Mouse (Mus musculus) limb, embryonic 14.5 days (tissue): ENCODE measurements at regions not wholly inside any gene's neighbourhood (a gene's known extent, or its start where the extent isn't known, plus 50 kb on each side); places are given as distances from the start of the nearest gene placed in this dataset.

Experiments used
- ATAC-seq: fragments of 200-750 bp; cut with Nextera tagmentation; 2 replicates; pipeline ENCODE4 v1.8.0; 2017; ENCODE audit warnings: low read depth, moderate number of reproducible peaks, moderate TSS enrichment; ENCODE audit not compliant: low FRiP score
- DNase-seq: peaks from one replicate; pipeline ENCODE4 v3.0.0-alpha.2; 2015; ENCODE audit warnings: low spot score
- H3K27ac ChIP-seq: fragments of 300-500 bp; sonication (generic); replicated peaks from 2 replicates; pipeline ENCODE4 v1.5.1; 2014; ENCODE audit warnings: low read depth, mild to moderate bottlenecking, low read length, moderate library complexity, mixed read lengths
- H3K27me3 ChIP-seq: fragments of 300-500 bp; sonication (generic); 2 replicates; pipeline ENCODE4 v1.6.1; 2014; ENCODE audit warnings: low read length, mixed read lengths; ENCODE audit not compliant: control insufficient read depth, insufficient read depth
- H3K36me3 ChIP-seq: fragments of 300-500 bp; sonication (generic); 2 replicates; pipeline ENCODE4 v1.6.1; 2014; ENCODE audit warnings: mild to moderate bottlenecking, low read length, moderate library complexity, mixed read lengths; ENCODE audit not compliant: control insufficient read depth, insufficient read depth
- H3K4me1 ChIP-seq: fragments of 300-500 bp; sonication (generic); 2 replicates; pipeline ENCODE4 v1.6.1; 2014; ENCODE audit warnings: antibody characterized with exemption, low read length, mixed read lengths; ENCODE audit not compliant: control insufficient read depth, insufficient read depth
- H3K4me2 ChIP-seq: fragments of 300-500 bp; sonication (generic); replicated peaks from 2 replicates; pipeline ENCODE4 v1.6.1; 2014; ENCODE audit warnings: low read depth, mild to moderate bottlenecking, low read length, moderate library complexity; ENCODE audit not compliant: severe bottlenecking
- H3K4me3 ChIP-seq: fragments of 300-500 bp; sonication (generic); replicated peaks from 2 replicates; pipeline ENCODE4 v1.5.1; 2014; ENCODE audit warnings: low read length
- H3K9ac ChIP-seq: fragments of 300-500 bp; sonication (generic); 2 replicates; pipeline ENCODE4 v1.6.1; 2014; ENCODE audit warnings: mild to moderate bottlenecking, low read depth, low read length, moderate library complexity; ENCODE audit not compliant: severe bottlenecking
- H3K9me3 ChIP-seq: fragments of 300-500 bp; sonication (generic); 2 replicates; pipeline ENCODE4 v1.6.1; 2016; ENCODE audit warnings: low read length; ENCODE audit not compliant: control insufficient read depth
- POLR2A ChIP-seq: fragments of 200-500 bp; IDR thresholded peaks from 2 replicates; pipeline ENCODE4 v1.8.0; 2012; ENCODE audit warnings: inconsistent platforms, mild to moderate bottlenecking, moderate library complexity, borderline replicate concordance; ENCODE audit not compliant: insufficient read depth, insufficient read length; ENCODE audit errors: extremely low read depth
- WGBS: fragments of 180-500 bp; shearing (Covaris S2); extraction: QIAGEN DNeasy Blood & Tissue Kit; methylation state at CpG from one replicate; pipeline ENCODE4 v1.1.7; 2014; 5-methylcytosine and 5-hydroxymethylcytosine counted together

- 85% methylated on average over 4 of the region's 4 CpGs for WGBS
- H3K4me2 ChIP-seq, result no peak overlapping the region
- no peaks in the 10 kb centered on the region for H3K4me1 ChIP-seq
- no peak overlapping the region for H3K9ac ChIP-seq
- no peaks in the 10 kb centered on the region for H3K27me3 ChIP-seq
- no peaks in the 10 kb centered on the region for H3K9me3 ChIP-seq
- no peak overlapping the region for H3K27ac ChIP-seq
- ATAC-seq (no peak), DNase-seq (no peak)
- no peak overlapping the region for H3K4me3 ChIP-seq
- no peaks in the 10 kb centered on the region for H3K36me3 ChIP-seq
- TF ChIP-seq POLR2A, result no peak
Measured at GRCm38 (mm10) chr16:85640992-85641391, 87.8 kb upstream of the Cyyr1 start.

- no peak overlapping the region for H3K9ac ChIP-seq
- no peak for ATAC-seq
- WGBS, result 85% methylated on average over 1 of the region's 1 CpGs
Measured at GRCm38 (mm10) chr16:85637079-85637478, 83.9 kb upstream of the Cyyr1 start.

DNA sequence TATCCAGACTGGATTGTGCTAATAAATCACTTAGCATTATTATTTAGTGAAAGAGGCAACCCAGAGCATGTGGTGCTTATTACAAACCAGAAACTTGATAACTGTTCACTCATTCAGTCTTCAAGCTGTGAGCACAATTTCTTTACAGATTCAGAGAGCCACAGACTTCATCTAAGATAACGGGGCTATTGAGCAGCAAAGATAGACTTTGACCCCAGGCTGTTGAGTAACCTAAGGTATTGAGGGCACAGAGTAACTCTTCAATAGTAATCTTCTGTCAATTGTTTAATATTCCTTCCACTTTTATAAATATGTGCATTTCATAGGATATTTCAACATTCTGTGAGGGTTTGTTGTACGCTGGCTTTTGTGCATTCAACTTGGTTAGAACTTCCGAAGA lies 76.5 kb upstream of the Cyyr1 start:
- no peaks in the 10 kb centered on the region for H3K27me3 ChIP-seq
- H3K36me3 ChIP-seq, result no peaks in the 10 kb centered on the region
- WGBS, result 82% methylated on average over 3 of the region's 3 CpGs
- H3K9me3 ChIP-seq, result no peaks in the 10 kb centered on the region
- TF ChIP-seq POLR2A, result no peak
- DNase-seq (no peak), ATAC-seq (no peak)
- H3K4me1 ChIP-seq, result no peaks in the 10 kb centered on the region
- no peak overlapping the region for H3K4me2 ChIP-seq
- H3K9ac ChIP-seq, result no peak overlapping the region
- no peak overlapping the region for H3K27ac ChIP-seq
- H3K4me3 ChIP-seq, result no peak overlapping the region

More at GRCm38 (mm10) chr16:85637079-85637478, 83.9 kb upstream of the Cyyr1 start:
- DNase-seq, result no peak
- TF ChIP-seq POLR2A, result no peak
- Histone ChIP-seq H3K27me3 (no peaks in the 10 kb centered on the region), H3K36me3 (no peaks in the 10 kb centered on the region), H3K4me1 (no peaks in the 10 kb centered on the region), H3K9me3 (no peaks in the 10 kb centered on the region), H3K4me3 (no peak overlapping the region), H3K27ac (no peak overlapping the region), H3K4me2 (no peak overlapping the region)

- no peaks in the 10 kb centered on the region for H3K4me1 ChIP-seq
- H3K4me2 ChIP-seq, result no peak overlapping the region
- no peak overlapping the region for H3K27ac ChIP-seq
- no peak for DNase-seq
- no peak overlapping the region for H3K4me3 ChIP-seq
- H3K36me3 ChIP-seq, result no peaks in the 10 kb centered on the region
- no peaks in the 10 kb centered on the region for H3K9me3 ChIP-seq
- no peak overlapping the region for H3K9ac ChIP-seq
- H3K27me3 ChIP-seq, result no peaks in the 10 kb centered on the region
- WGBS, result 80% methylated on average over 8 of the region's 8 CpGs
- no peak for TF ChIP-seq POLR2A
- no peak for ATAC-seq
Measured at GRCm38 (mm10) chr16:85624505-85624904, 71.3 kb upstream of the Cyyr1 start.

DNA sequence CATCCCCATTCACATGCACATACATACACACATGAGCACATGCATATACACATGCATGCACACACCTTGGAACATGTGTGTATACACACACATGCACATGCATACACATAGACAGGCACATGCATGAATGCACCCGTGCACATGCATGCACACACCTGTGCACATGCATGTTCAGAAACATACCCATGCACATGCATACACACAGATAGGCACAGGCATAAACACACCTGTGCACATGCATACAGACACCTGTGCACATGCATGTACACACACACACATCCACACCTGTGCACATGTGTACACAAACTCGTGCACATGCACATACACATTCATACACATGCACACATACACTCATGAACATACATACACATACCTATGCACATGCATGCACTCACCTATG lies 50.9 kb upstream of the Cyyr1 start:
- H3K36me3 ChIP-seq, result no peaks in the 10 kb centered on the region

More for the DNA sequence above, 50.9 kb upstream of the Cyyr1 start:
- DNase-seq, result no peak
- no peak for TF ChIP-seq POLR2A
- Histone ChIP-seq H3K4me2 (no peak overlapping the region), H3K4me3 (no peak overlapping the region), H3K9me3 (no peaks in the 10 kb centered on the region), H3K27me3 (no peaks in the 10 kb centered on the region), H3K9ac (no peak overlapping the region), H3K27ac (no peak overlapping the region), H3K4me1 (no peaks in the 10 kb centered on the region)
- ATAC-seq, result no peak
- WGBS, result 83% methylated on average over 2 of the region's 2 CpGs
